Mouse (Mus musculus) urinary bladder, postnatal 4 days (tissue): ENCODE measurements around the gene Ipmk.

ENCODE experiments used
- DNase-seq, 2 experiments: peaks; one replicate each; pipeline ENCODE4 v3.0.0; 2021 to 2022; ENCODE audit warnings: low spot score in 2 of 2

Gene Ipmk

GRCm38 (mm10) chr10:71340195-71340594 is 7.4 kb upstream of the Ipmk start:
- no peak for DNase-seq

DNA sequence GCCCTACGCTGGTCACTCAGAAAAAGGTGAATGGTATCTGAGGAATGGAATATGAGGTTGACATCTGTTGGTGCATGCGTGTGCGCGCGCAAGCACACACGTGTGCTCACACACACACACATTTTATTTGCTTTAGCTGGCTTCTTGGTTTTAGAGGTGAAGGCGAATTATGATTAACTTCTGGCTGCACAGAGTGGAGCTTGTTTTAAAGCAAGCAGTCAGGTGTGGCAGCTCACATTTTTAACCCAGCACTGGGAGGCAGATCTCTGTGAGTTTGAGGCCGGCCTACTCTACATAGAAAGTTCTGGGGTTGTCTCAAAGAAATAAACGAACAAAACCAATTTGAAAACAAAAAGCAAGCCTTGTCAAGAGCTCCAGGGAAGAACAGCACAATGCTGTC is 6.3 kb upstream of the Ipmk start:
- DNase-seq: no peak

DNA sequence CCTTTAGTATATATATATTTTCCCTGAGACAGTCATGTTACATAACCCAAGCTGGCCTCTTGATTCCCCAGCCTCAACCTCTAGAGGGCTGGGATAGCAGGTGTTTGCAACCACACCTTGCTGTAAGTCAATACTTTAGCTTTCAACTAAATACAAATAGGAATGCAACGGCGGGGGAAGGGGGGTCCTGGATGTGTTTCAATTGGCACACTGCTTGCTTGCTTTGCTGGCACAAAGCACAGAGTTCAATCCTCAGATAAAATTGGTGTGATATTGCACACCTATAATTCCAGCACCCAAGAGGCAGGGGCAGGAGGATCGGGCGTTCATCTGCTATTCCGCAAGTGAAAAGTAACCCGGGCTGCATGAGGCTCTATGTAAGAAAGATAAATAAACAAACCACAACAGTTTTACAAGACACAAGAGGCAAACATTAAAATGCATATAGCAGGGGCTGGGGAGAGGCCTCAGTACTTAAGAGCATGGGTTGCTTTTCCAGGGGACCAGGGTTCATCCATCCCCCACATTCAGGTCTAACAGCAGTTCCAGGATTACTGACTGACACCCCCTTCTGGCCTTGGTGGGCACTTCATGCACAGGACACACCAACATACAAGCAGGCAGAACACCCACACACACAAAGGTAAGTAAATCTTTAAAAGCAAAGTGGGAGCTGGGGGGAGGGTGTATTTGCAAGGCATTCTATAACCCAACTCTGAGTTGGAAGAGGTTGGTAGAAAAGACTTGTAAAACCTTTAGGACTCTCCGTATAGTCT is 5.3 kb upstream of the Ipmk start:
- no peak for DNase-seq

- DNase-seq: no peak
Measured at GRCm38 (mm10) chr10:71343130-71343529, 4.4 kb upstream of the Ipmk start.

DNA sequence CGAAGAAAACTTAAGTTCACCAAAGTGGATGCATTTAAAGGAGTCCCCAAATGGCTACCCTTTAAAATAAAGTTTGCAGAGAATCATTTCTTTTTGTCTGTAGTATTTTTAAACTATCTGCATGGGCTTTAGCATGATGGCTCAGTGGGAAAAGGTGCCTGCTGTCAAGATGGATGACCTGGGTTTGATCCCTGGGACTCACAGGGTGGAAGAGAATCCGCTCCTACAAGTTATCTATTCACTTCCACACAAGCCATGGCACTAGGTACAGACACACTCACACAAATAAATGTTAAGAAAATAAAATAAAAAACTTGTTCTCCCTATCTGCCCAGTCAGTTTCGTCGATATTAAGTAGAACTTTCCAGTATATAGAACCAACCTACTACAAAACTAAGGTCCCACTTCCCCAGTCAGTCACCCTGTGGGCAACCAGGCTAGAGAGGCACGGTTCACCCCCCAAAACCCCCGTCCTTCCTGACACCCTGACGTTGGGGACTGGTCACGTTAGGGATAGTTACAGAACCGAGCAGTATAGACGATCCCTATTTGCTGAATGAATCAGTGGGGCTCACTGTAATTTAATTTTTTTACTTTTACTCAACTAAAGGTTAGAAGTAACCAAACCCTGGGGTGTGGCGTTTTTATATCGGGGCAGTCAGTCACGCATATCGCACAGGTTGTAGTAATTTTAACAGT is 3.8 kb upstream of the Ipmk start:
- DNase-seq: no peak

GRCm38 (mm10) chr10:71344579-71345143 is 2.9 kb upstream of the Ipmk start, which contains the start of gene Cisd1:
Cisd1 (minus strand) TSS chr10:71344954.
- DNase-seq: peak; percentile 91

- DNase-seq: no peak
Measured at GRCm38 (mm10) chr10:71346106-71346505, 1.5 kb upstream of the Ipmk start.

GRCm38 (mm10) chr10:71346722-71347508 is 648 bp upstream of the Ipmk start:
- no peak for DNase-seq

GRCm38 (mm10) chr10:71347964-71348636 is 537 bp downstream of the Ipmk start:
- DNase-seq: no peak

GRCm38 (mm10) chr10:71348637-71349280 is 1.2 kb downstream of the Ipmk start:
- DNase-seq: no peak

DNA sequence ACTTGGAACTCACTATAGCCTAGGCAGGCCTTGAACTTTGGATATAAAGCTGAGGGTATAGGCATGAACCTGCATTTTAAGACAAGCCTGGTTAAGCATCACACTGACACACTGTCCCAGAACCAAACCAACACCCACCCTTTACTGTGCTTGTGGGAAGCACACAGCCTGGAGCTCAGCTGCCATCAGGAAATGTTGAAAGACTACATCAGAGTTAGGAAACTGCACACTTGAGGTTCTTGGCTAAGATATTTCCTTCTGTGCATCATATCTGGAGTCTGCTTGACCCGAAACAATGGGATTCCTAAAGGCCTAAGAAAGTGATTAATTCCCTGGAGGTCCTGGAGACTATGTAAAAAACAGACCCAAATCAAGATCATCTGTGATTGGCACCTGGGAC is 1.7 kb downstream of the Ipmk start:
- no peak for DNase-seq

GRCm38 (mm10) chr10:71351301-71351700 is 3.7 kb downstream of the Ipmk start:
- DNase-seq: no peak

GRCm38 (mm10) chr10:71353850-71354249 is 6.3 kb downstream of the Ipmk start:
- no peak for DNase-seq

GRCm38 (mm10) chr10:71354947-71355346 is 7.4 kb downstream of the Ipmk start:
- no peak for DNase-seq

DNA sequence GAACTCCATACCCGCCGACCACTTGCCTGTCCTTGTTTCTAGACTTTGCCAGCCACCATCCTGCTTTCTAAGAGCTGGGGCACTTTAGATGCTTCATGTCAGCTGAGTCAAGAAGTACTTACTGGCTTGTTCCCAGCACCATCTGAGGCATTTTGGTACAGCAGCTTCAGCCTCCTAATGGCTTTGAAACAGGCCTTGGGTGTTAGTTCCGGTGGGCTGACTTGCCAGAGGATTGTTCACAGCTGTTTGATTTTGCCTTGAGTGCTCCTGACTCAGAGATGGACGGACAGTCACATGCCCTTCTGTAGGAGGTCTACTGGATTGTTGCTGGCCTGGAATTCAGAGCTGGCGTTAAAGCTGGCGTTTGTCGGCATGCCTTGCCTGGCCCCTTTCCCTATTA is 13.5 kb downstream of the Ipmk start:
- no peak for DNase-seq

- DNase-seq: no peak
Measured at GRCm38 (mm10) chr10:71361836-71362562, 14.4 kb downstream of the Ipmk start.

DNA sequence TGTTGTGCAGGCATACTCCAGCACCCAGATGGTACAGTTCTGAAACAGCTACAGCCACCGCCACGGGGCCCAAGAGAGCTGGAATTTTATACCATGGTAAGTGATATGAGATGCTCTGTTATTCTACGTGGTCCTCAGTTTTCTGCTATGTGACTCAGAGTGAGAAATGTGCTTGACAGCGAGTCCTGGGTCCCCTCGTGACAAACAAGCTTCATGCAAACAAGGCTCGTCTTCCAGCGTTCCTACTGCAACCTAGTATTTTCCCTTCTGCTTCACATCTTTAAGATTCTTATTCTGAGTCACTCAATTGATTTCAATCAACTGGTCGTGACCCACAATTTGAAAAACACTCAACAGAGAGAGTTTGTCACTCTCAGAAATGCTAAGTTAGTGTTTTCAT is 15.9 kb downstream of the Ipmk start:
- no peak for DNase-seq

DNA sequence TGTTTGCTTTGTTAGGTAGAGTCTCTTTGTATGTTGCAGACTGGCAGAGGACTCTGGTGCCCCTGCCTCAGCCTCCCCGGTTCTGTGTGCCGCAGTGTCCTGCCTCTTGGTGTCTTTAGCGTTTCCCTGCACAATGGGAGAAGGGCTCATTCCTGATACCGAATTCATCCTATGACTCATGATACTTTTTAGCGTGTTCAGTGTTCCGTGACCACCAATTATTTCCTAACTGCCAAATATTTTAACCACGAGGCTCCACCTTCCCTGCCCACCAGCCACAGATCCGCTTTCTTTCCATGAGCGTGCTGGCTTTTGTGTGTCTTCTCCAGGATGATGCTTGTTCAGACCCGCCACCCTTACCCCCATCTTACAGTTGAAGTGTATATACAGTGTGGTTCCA is 16.3 kb downstream of the Ipmk start:
- DNase-seq: no peak

DNA sequence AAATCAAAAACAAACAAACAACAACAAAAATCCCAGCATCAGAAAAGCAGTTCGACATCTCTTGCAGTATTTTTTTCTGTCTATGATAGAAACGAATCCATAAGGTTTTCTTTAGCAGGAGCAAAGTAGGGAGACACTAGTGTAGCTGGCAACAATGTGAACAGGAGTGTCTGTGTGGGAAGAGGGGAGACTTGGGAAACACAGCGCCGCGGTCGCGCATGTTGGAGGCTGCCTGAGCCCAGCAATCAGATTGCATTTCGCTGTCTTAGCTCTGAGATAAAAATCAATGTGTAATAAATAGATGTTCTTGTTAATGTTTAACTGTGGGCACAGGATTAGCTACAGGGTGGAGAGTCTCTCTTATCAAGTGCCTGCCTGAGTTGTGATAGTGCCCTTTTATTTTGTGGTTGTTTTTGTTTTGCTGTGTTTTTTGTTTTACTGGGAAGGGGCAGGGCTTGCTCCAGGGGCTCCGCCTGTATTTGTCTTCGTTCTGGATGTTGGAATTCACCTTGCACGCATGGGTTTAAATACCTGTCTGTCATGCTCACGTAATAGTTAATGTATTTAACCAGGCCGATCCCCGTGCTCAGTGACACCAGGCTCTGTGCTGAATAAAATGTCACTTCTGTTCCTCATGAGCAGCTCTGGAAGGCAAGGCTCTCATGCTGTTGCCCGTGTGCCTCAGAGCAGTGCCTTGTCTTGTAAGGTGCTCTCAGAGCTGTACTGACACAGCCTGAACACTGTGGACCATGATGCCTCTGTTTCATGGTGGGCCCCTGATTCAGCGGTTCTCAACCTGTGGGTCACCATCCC is 20.8 kb downstream of the Ipmk start:
- DNase-seq: no peak

DNA sequence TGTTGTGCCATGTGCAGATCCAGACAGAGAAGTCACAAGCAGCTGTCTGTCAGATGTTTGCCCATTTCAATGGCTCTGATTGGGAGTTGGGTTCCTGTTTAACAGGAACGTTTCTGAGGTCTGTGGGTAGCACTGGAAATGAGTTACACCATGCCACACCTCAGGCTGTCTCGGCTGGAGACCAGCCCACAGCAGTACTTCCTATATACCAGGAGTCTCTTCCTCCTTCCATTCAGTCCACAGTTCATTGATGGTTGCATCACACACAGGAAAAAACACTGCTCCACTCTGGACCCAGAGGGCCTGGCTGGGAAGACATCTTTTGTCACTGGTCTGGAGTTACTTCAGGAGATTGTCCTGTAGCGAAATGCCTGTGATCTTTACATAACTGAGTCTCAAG is 21.9 kb downstream of the Ipmk start:
- no peak for DNase-seq
